Mouse (Mus musculus): Measurements from ENCODE around the gene Slain1.

- TF ChIP-seq CTCF (IDR thresholded peaks at IDR 0.05; ENCODE audit: control insufficient read depth, insufficient read depth, insufficient replicate concordance, low read depth, low read length) (no peak), POLR2A (IDR thresholded peaks at IDR 0.05; ENCODE audit: control insufficient read depth, low read depth, low read length) (peak; percentile 53; the same call in 1 of the 2 replicates)
These were observed at the start of gene Slain1 for GRCm38 (mm10) chr14:103649896-103650334.

Data from testis, adult 2 months (tissue).